Mouse (Mus musculus) embryonic facial prominence, embryonic 10.5 days (tissue): ENCODE measurements around the gene Pik3r2. TPM values are rescaled to one million over a fixed set of nuclear protein-coding genes. Genes with fewer than 3 reads are reported as not detected.
A peak's percentile ranks its signal among the peaks of the same experiment; 100 is the strongest.

Experiments
- DNase-seq: peaks from one replicate; pipeline ENCODE4 v3.0.0-alpha.2; 2017; ENCODE audit warnings: low spot score
- H3K27ac ChIP-seq: fragments of 300-500 bp; sonication (generic); replicated peaks from 2 replicates; pipeline ENCODE4 v1.5.1; 2016; ENCODE audit warnings: mild to moderate bottlenecking
- H3K27me3 ChIP-seq: fragments of 300-500 bp; sonication (generic); replicated peaks from 2 replicates; pipeline ENCODE4 v1.6.1; 2016; ENCODE audit warnings: low read depth, mild to moderate bottlenecking; ENCODE audit not compliant: poor library complexity, severe bottlenecking
- H3K36me3 ChIP-seq: fragments of 300-500 bp; sonication (generic); replicated peaks from 2 replicates; pipeline ENCODE4 v1.6.1; 2016; ENCODE audit warnings: mild to moderate bottlenecking, moderate library complexity
- H3K4me1 ChIP-seq: fragments of 300-500 bp; sonication (generic); 2 replicates; pipeline ENCODE4 v1.6.1; 2016
- H3K4me3 ChIP-seq: fragments of 300-500 bp; sonication (generic); 2 replicates; pipeline ENCODE4 v1.5.1; 2016; ENCODE audit warnings: mild to moderate bottlenecking, moderate library complexity
- H3K9me3 ChIP-seq: fragments of 300-500 bp; sonication (generic); 2 replicates; pipeline ENCODE4 v1.6.1; 2016; ENCODE audit warnings: mild to moderate bottlenecking
- WGBS: fragments of 180-500 bp; shearing (Covaris S2); methylation state at CpG from one replicate; pipeline ENCODE4 v1.1.7; 2016; 5-methylcytosine and 5-hydroxymethylcytosine counted together
- polyA plus RNA-seq: library from polyadenylated mRNA; unstranded; fragments of >200 nt; fragmentation: Nextera tagmentation; extraction: Ambion mirVana; gene quantifications from 2 replicates; pipeline ENCODE4 v1.2.1, GENCODE M21; 2016

Gene Pik3r2
- polyA plus RNA-seq, 1 experiment from 2014 or later, result 79.2 TPM

DNA sequence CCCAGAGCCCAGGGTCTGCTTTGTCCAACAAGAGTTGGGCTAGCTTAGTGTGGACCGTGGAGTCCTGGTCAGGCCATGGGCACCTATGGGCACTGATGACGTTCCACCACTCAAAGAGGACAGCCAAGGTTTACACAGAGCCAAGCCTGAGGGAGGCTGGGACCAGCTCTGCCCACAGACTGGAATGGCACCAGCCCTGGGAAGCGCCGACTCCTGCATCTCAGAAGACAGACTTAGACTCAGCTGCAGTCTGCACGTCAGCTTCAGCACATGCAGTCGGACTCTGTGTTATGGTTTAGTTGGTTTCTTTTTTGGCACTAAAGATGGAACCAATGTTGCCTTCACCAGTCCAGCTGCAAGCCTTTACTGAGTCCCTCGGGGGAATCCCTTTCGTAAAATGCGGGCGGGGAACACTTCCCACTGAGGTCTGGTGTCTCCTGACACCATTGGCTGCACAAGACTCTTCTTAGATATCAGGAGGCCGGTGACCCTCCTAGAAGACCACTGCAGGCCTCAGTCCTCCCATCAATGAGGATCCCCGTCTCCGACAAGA, 26.3 kb downstream of the Pik3r2 start:
- no peak overlapping the region for H3K27ac ChIP-seq
- no peak overlapping the region for H3K4me3 ChIP-seq
- H3K36me3 ChIP-seq, result no peaks in the 10 kb centered on the region
- no peak for DNase-seq
- 80% methylated on average over 13 of the region's 13 CpGs for WGBS
- peaks cover 33% of the 10 kb centered on the region for H3K4me1 ChIP-seq
- H3K27me3 ChIP-seq, result peaks cover 55% of the 10 kb centered on the region
- H3K9me3 ChIP-seq, result no peaks in the 10 kb centered on the region

GRCm38 (mm10) chr8:70749097-70749674, 27.3 kb downstream of the Pik3r2 start:
- no peak for DNase-seq
- Histone ChIP-seq H3K4me1 (peaks cover 25% of the 10 kb centered on the region), H3K27me3 (peaks cover 62% of the 10 kb centered on the region), H3K36me3 (no peaks in the 10 kb centered on the region), H3K27ac (no peak overlapping the region), H3K4me3 (no peak overlapping the region), H3K9me3 (no peaks in the 10 kb centered on the region)
- WGBS, result 80% methylated on average over 19 of the region's 19 CpGs

DNA sequence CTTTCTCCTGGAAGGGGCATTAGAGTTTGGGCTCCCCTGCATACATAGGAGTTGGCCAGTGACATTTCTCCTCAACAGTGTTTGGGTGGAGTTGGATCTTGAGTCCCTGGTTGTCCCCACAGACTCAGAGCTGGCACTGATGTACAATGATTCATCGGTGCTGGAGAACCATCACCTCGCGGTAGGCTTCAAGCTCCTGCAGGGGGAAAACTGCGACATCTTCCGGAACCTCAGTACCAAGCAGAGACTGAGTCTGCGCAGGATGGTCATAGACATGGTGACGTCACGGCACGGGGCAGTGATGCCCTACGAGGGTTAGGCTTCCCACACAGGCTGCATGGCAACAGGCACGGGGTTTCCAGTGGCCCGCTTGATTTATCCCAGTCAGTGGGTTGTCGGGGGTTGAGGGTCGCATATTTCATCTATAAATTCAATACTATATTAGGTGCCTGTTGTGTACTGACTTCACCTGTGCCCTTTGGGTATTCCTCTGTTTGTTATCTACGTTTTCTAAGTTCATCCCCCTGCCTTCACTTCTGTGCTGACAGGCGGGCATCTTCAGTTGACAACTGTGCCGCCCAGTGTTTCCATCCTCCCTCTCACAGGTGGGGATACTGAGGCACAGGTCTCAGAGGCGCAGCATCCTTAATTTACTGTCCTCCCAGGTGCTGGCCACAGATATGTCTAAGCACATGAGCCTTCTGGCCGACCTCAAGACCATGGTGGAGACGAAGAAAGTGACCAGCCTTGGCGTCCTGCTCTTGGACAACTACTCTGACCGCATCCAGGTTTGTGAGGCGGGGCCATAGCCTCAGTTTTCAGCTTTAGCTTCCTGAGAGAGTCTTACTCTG, 28.0 kb downstream of the Pik3r2 start:
- no peak overlapping the region for H3K4me3 ChIP-seq
- WGBS, result 90% methylated on average over 23 of the region's 23 CpGs
- no peaks in the 10 kb centered on the region for H3K9me3 ChIP-seq
- H3K27ac ChIP-seq, result no peak overlapping the region
- H3K4me1 ChIP-seq, result peaks cover 27% of the 10 kb centered on the region
- no peak for DNase-seq
- H3K36me3 ChIP-seq, result no peaks in the 10 kb centered on the region
- peaks cover 69% of the 10 kb centered on the region for H3K27me3 ChIP-seq

DNA sequence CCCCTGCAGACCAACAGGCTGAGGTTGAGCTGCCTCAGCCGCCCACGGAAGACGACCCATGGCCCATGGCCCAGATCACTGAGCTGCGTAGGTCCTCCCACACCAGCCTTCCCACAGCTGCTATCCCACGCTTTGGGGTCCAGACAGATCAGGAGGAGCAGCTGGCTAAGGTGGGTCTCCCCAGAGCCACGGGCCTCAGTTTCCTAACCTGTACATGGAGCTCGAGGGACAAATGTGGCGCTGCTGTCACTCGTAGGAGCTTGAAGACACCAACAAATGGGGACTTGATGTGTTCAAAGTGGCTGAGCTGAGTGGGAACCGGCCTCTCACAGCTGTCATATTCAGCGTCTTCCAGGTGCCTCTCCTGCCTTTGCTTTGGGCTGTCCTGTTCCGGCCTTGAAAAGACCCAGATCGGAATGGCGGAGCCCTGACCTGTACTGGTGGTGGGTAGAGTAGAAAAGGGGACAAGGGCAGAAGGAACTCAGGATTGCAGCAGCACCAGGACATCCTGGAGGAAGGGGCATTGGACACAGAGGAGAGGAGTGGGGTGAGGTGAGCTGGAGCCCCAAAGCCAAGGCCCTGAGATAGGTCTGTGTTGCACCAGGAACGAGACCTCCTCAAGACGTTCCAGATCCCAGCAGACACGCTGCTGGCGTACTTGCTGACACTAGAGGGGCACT, 29.2 kb downstream of the Pik3r2 start:
- H3K36me3 ChIP-seq, result no peaks in the 10 kb centered on the region
- DNase-seq, result no peak
- peaks cover 80% of the 10 kb centered on the region for H3K27me3 ChIP-seq
- 85% methylated on average over 18 of the region's 18 CpGs for WGBS
- peaks cover 27% of the 10 kb centered on the region for H3K4me1 ChIP-seq
- H3K9me3 ChIP-seq, result no peaks in the 10 kb centered on the region
- H3K4me3 ChIP-seq, result no peak overlapping the region
- H3K27ac ChIP-seq, result no peak overlapping the region

- no peaks in the 10 kb centered on the region for H3K36me3 ChIP-seq
- 70% methylated on average over 9 of the region's 9 CpGs for WGBS
- H3K27me3 ChIP-seq, result peaks cover 87% of the 10 kb centered on the region
- no peak overlapping the region for H3K4me3 ChIP-seq
- no peak overlapping the region for H3K27ac ChIP-seq
- no peaks in the 10 kb centered on the region for H3K9me3 ChIP-seq
- peaks cover 30% of the 10 kb centered on the region for H3K4me1 ChIP-seq
- DNase-seq, result no peak
Measured at GRCm38 (mm10) chr8:70746676-70747075, 29.8 kb downstream of the Pik3r2 start.

DNA sequence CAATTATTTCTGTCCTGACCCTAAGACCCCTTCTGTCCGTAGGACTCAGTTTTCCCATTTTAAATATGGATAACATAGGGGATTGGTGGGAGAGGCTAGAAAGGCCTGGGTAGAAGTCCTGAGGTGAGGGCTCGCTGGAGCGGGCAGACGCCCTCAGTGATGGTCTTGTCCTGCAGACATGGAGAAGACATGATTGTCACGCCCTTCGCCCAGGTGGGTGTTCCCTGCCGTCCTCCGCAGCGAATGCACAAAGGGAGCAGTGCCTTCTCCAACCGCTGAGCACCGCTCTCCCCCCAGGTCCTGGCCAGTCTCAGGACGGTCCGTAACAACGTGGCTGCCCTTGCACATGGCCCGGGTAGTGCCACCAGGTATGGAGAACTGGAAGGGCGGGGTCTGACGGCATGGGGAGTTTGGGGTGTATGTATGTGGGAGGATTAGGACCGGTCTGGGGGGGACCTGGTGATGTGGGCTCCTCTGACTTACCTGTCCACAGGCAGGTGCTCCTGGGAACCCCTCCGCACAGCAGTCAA, 30.8 kb downstream of the Pik3r2 start:
- 59% methylated on average over 19 of the region's 19 CpGs for WGBS

DNA sequence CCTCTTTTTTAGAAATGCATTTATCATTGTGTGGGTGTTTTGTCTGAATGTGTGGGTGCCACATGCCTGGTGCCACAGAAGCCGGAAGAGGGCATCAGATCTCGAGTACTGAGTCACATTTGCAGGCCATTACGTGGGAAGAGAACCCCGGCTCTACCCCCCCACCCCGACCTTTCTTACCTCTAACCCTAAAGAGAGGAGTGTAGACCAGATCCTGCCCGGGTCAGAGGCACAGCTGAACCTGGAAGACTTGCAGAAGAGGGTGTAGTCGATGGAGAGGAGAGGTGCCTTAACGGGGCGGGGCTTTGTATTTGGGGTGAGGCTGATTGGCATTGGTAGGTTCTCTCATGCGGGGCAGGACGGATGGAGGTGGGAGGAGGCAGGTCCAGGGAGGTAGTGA, 31.7 kb downstream of the Pik3r2 start:
- H3K9me3 ChIP-seq, result no peaks in the 10 kb centered on the region
- no peak for DNase-seq
- H3K4me3 ChIP-seq, result no peak overlapping the region
- no peaks in the 10 kb centered on the region for H3K36me3 ChIP-seq
- peaks cover 36% of the 10 kb centered on the region for H3K4me1 ChIP-seq
- H3K27me3 ChIP-seq, result peaks cover 100% of the 10 kb centered on the region
- WGBS, result 47% methylated on average over 11 of the region's 11 CpGs
- H3K27ac ChIP-seq, result no peak overlapping the region

More for the DNA sequence above, 30.8 kb downstream of the Pik3r2 start:
- no peak overlapping the region for H3K27ac ChIP-seq
- peaks cover 36% of the 10 kb centered on the region for H3K4me1 ChIP-seq
- no peak overlapping the region for H3K4me3 ChIP-seq
- no peak for DNase-seq
- H3K36me3 ChIP-seq, result no peaks in the 10 kb centered on the region
- no peaks in the 10 kb centered on the region for H3K9me3 ChIP-seq
- peaks cover 96% of the 10 kb centered on the region for H3K27me3 ChIP-seq

- peak overlapping the region; percentile 51 for H3K4me3 ChIP-seq
- H3K36me3 ChIP-seq, result no peaks in the 10 kb centered on the region
- peaks cover 36% of the 10 kb centered on the region for H3K4me1 ChIP-seq
- H3K27ac ChIP-seq, result peak overlapping the region; percentile 48; the same call in 1 of the 2 replicates
- no peaks in the 10 kb centered on the region for H3K9me3 ChIP-seq
- DNase-seq, result peak; percentile 45
- 5% methylated on average over 48 of the region's 48 CpGs for WGBS
- H3K27me3 ChIP-seq, result peaks cover 92% of the 10 kb centered on the region
Measured at GRCm38 (mm10) chr8:70743656-70744590, 32.6 kb downstream of the Pik3r2 start.

- Histone ChIP-seq H3K4me3 (peak overlapping the region; percentile 51), H3K9me3 (no peaks in the 10 kb centered on the region), H3K27ac (peak overlapping the region; percentile 31), H3K27me3 (peaks cover 88% of the 10 kb centered on the region), H3K4me1 (peaks cover 36% of the 10 kb centered on the region), H3K36me3 (no peaks in the 10 kb centered on the region)
- peak; percentile 34 for DNase-seq
- WGBS, result 2% methylated on average over 38 of the region's 38 CpGs
Measured at GRCm38 (mm10) chr8:70742981-70743655, 33.4 kb downstream of the Pik3r2 start.

DNA sequence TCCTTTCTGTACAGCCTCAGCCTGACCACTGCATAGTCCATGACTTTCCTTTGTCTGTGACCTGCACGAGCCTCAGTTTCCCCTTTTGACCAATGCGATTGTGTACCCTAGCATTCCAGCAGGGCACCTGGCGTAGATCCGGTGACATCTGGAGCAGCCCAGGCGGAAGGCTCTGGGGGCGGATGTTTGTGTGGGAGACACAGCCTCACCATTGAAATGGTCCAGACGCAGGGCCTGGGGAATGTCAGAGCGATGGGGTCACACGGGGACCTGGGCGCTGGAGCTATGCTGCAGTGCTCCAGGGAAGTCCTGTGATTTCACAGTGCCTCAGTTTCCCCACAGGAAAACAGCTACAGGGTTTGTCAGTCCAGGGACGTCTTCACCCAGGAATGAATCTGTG, 34.3 kb downstream of the Pik3r2 start:
- Histone ChIP-seq H3K4me1 (peaks cover 36% of the 10 kb centered on the region), H3K27me3 (peaks cover 88% of the 10 kb centered on the region), H3K9me3 (no peaks in the 10 kb centered on the region), H3K4me3 (no peak overlapping the region), H3K27ac (no peak overlapping the region), H3K36me3 (no peaks in the 10 kb centered on the region)
- peak; percentile 35 for DNase-seq
- 65% methylated on average over 11 of the region's 11 CpGs for WGBS

DNA sequence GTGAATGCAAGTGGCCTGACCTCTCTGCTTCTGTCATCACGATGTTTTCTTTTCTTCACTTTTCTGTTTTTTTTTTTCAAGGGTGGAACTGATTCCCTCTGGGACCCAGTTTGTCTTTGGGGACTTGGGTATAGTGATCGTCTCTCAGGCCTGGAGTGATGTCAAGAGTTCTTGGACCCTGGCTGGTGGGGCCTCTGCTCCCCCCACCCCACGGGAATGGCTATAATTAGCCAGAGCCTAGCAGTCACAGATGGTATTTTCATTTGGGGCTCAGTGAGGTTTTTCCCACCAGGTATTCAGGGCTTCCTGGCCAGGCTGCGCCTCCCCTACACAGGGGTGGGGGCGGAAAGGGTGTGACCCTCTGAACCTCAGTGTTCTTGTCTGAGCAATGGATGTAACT, 34.9 kb downstream of the Pik3r2 start:
- no peak for DNase-seq
- Histone ChIP-seq H3K9me3 (no peaks in the 10 kb centered on the region), H3K4me1 (peaks cover 36% of the 10 kb centered on the region), H3K27me3 (peaks cover 86% of the 10 kb centered on the region), H3K27ac (no peak overlapping the region), H3K36me3 (no peaks in the 10 kb centered on the region), H3K4me3 (no peak overlapping the region)
- WGBS, result 60% methylated on average over 5 of the region's 5 CpGs
